Mouse (Mus musculus): Measurements from ENCODE around the gene Wfdc13. TPM values are rescaled to one million over a fixed set of nuclear protein-coding genes. Genes with fewer than 3 reads are reported as not detected.
A peak's percentile ranks its signal among the peaks of the same experiment; 100 is the strongest.
"Not testable (repeated sequence)": the region's sequence is repeated elsewhere in the genome, so short reads cannot be mapped to it uniquely, and the experiment has no call there.

The Wfdc13 gene
- polyA plus RNA-seq, 1 experiment: 0.57 TPM

GRCm38 (mm10) chr2:164704235-164704634, 19.3 kb downstream of the Wfdc13 start:
- H3K4me3 ChIP-seq (ENCODE audit: low read depth, low read length): no peak overlapping the region
- peaks cover 4% of the 10 kb centered on the region for H3K9me3 ChIP-seq (replicated peaks; ENCODE audit: control insufficient read depth, insufficient read depth, low read length, poor library complexity, severe bottlenecking)
- no peak overlapping the region for H3K27ac ChIP-seq (ENCODE audit: insufficient read depth, low read length)
- no peaks in the 10 kb centered on the region for H3K36me3 ChIP-seq (ENCODE audit: control insufficient read depth, insufficient read depth, low read length, poor library complexity, severe bottlenecking)
- H3K27me3 ChIP-seq (ENCODE audit: control insufficient read depth, insufficient read depth, low read length, poor library complexity, severe bottlenecking): no peaks in the 10 kb centered on the region
- no peaks in the 10 kb centered on the region for H3K4me1 ChIP-seq (ENCODE audit: control insufficient read depth, insufficient read depth, low read length)
- no peak overlapping the region for H3K9ac ChIP-seq (ENCODE audit: low read depth, poor library complexity, severe bottlenecking)
- TF ChIP-seq CTCF (IDR thresholded peaks at IDR 0.05; ENCODE audit: low read depth, low read length) (no peak), POLR2A (IDR thresholded peaks at IDR 0.05; ENCODE audit: insufficient read depth, low read length) (no peak), EP300 (IDR thresholded peaks at IDR 0.05; ENCODE audit: insufficient read depth, low read depth, low read length) (no peak)

- H3K27ac ChIP-seq (ENCODE audit: insufficient read depth, low read length): peak overlapping the region; percentile 70; the same call in 1 of the 2 replicates
- no peak for TF ChIP-seq EP300 (IDR thresholded peaks at IDR 0.05; ENCODE audit: insufficient read depth, low read depth, low read length)
- no peak for TF ChIP-seq POLR2A (IDR thresholded peaks at IDR 0.05; ENCODE audit: insufficient read depth, low read length)
- no peak for TF ChIP-seq CTCF (IDR thresholded peaks at IDR 0.05; ENCODE audit: low read depth, low read length)
- H3K27me3 ChIP-seq (ENCODE audit: control insufficient read depth, insufficient read depth, low read length, poor library complexity, severe bottlenecking): no peaks in the 10 kb centered on the region
- H3K4me1 ChIP-seq (ENCODE audit: control insufficient read depth, insufficient read depth, low read length): no peaks in the 10 kb centered on the region
- no peak overlapping the region for H3K4me3 ChIP-seq (ENCODE audit: low read depth, low read length)
- H3K9ac ChIP-seq (ENCODE audit: low read depth, poor library complexity, severe bottlenecking): no peak overlapping the region
- H3K36me3 ChIP-seq (ENCODE audit: control insufficient read depth, insufficient read depth, low read length, poor library complexity, severe bottlenecking): no peaks in the 10 kb centered on the region
- peaks cover 4% of the 10 kb centered on the region for H3K9me3 ChIP-seq (replicated peaks; ENCODE audit: control insufficient read depth, insufficient read depth, low read length, poor library complexity, severe bottlenecking)
Measured at GRCm38 (mm10) chr2:164705328-164705727, 20.4 kb downstream of the Wfdc13 start.

- peaks cover 4% of the 10 kb centered on the region for H3K9me3 ChIP-seq (replicated peaks; ENCODE audit: control insufficient read depth, insufficient read depth, low read length, poor library complexity, severe bottlenecking)
- no peaks in the 10 kb centered on the region for H3K36me3 ChIP-seq (ENCODE audit: control insufficient read depth, insufficient read depth, low read length, poor library complexity, severe bottlenecking)
- H3K4me1 ChIP-seq (ENCODE audit: control insufficient read depth, insufficient read depth, low read length): no peaks in the 10 kb centered on the region
- no peak overlapping the region for H3K27ac ChIP-seq (ENCODE audit: insufficient read depth, low read length)
- no peak overlapping the region for H3K4me3 ChIP-seq (ENCODE audit: low read depth, low read length)
- H3K9ac ChIP-seq (ENCODE audit: low read depth, poor library complexity, severe bottlenecking): no peak overlapping the region
- TF ChIP-seq EP300 (IDR thresholded peaks at IDR 0.05; ENCODE audit: insufficient read depth, low read depth, low read length): no peak
- TF ChIP-seq POLR2A (IDR thresholded peaks at IDR 0.05; ENCODE audit: insufficient read depth, low read length): no peak
- TF ChIP-seq CTCF (IDR thresholded peaks at IDR 0.05; ENCODE audit: low read depth, low read length): no peak
- H3K27me3 ChIP-seq (ENCODE audit: control insufficient read depth, insufficient read depth, low read length, poor library complexity, severe bottlenecking): no peaks in the 10 kb centered on the region
Measured at GRCm38 (mm10) chr2:164705991-164706390, 21.1 kb downstream of the Wfdc13 start.

- no peaks in the 10 kb centered on the region for H3K4me1 ChIP-seq (ENCODE audit: control insufficient read depth, insufficient read depth, low read length)
- no peak within 1 kb of the TSS for H3K27ac ChIP-seq (ENCODE audit: insufficient read depth, low read length)
- H3K4me3 ChIP-seq (ENCODE audit: low read depth, low read length): no peak within 1 kb of the TSS
- no peak for TF ChIP-seq CTCF (IDR thresholded peaks at IDR 0.05; ENCODE audit: low read depth, low read length)
- no peak for TF ChIP-seq POLR2A (IDR thresholded peaks at IDR 0.05; ENCODE audit: insufficient read depth, low read length)
- no peak for TF ChIP-seq EP300 (IDR thresholded peaks at IDR 0.05; ENCODE audit: insufficient read depth, low read depth, low read length)
- no peaks in the 10 kb centered on the region for H3K36me3 ChIP-seq (ENCODE audit: control insufficient read depth, insufficient read depth, low read length, poor library complexity, severe bottlenecking)
- H3K27me3 ChIP-seq (ENCODE audit: control insufficient read depth, insufficient read depth, low read length, poor library complexity, severe bottlenecking): no peaks in the 10 kb centered on the region; the same call in 1 of the 2 replicates
- H3K9ac ChIP-seq (ENCODE audit: low read depth, poor library complexity, severe bottlenecking): no peak within 1 kb of the TSS
- H3K9me3 ChIP-seq (replicated peaks; ENCODE audit: control insufficient read depth, insufficient read depth, low read length, poor library complexity, severe bottlenecking): no peaks in the 10 kb centered on the region
Measured at GRCm38 (mm10) chr2:164715005-164715404, 30.1 kb downstream of the Wfdc13 start, which contains the start of gene Spint5. Spint5 (plus strand) TSS chr2:164715305.

GRCm38 (mm10) chr2:164716194-164716786, 31.4 kb downstream of the Wfdc13 start:
- H3K4me3 ChIP-seq (ENCODE audit: low read depth, low read length); H3K36me3 ChIP-seq (ENCODE audit: control insufficient read depth, insufficient read depth, low read length, poor library complexity, severe bottlenecking); H3K4me1 ChIP-seq (ENCODE audit: control insufficient read depth, insufficient read depth, low read length); H3K27ac ChIP-seq (ENCODE audit: insufficient read depth, low read length); H3K9ac ChIP-seq (ENCODE audit: low read depth, poor library complexity, severe bottlenecking); H3K27me3 ChIP-seq (ENCODE audit: control insufficient read depth, insufficient read depth, low read length, poor library complexity, severe bottlenecking); H3K9me3 ChIP-seq (replicated peaks; ENCODE audit: control insufficient read depth, insufficient read depth, low read length, poor library complexity, severe bottlenecking): not testable (repeated sequence)

GRCm38 (mm10) chr2:164723276-164723675, 38.4 kb downstream of the Wfdc13 start:
- Histone ChIP-seq H3K27ac (ENCODE audit: insufficient read depth, low read length) (no peak overlapping the region), H3K4me3 (ENCODE audit: low read depth, low read length) (no peak overlapping the region), H3K9ac (ENCODE audit: low read depth, poor library complexity, severe bottlenecking) (no peak overlapping the region), H3K27me3 (ENCODE audit: control insufficient read depth, insufficient read depth, low read length, poor library complexity, severe bottlenecking) (no peaks in the 10 kb centered on the region; the same call in 1 of the 2 replicates), H3K9me3 (replicated peaks; ENCODE audit: control insufficient read depth, insufficient read depth, low read length, poor library complexity, severe bottlenecking) (no peaks in the 10 kb centered on the region), H3K4me1 (ENCODE audit: control insufficient read depth, insufficient read depth, low read length) (no peaks in the 10 kb centered on the region), H3K36me3 (ENCODE audit: control insufficient read depth, insufficient read depth, low read length, poor library complexity, severe bottlenecking) (no peaks in the 10 kb centered on the region)
- TF ChIP-seq EP300 (IDR thresholded peaks at IDR 0.05; ENCODE audit: insufficient read depth, low read depth, low read length) (no peak), CTCF (IDR thresholded peaks at IDR 0.05; ENCODE audit: low read depth, low read length) (no peak), POLR2A (IDR thresholded peaks at IDR 0.05; ENCODE audit: insufficient read depth, low read length) (no peak)

All from ES-Bruce4 (cell line).